Mouse (Mus musculus) adrenal gland (tissue): Measurements from ENCODE around the gene Nup62cl.

ENCODE experiments used
- intact Hi-C: fragments of 180-260 bp; cut with DNase I; formaldehyde crosslinking; loops from one replicate; pipeline ENCODE4 v1.15.1; 2025
- long read RNA-seq, 2 experiments: library from polyadenylated mRNA; unstranded; transcript quantifications; one replicate each; pipeline ENCODE4 v2.0.0; 2020; ENCODE audit warnings: borderline replicate concordance in 1 of 2; ENCODE audit not compliant: insufficient replicate concordance in 1 of 2

The Nup62cl gene
- long read RNA-seq, experiment 1, partial matches to known transcripts = 0 of 1 reads
- long read RNA-seq, experiment 1, other reads (novel, unspliced or antisense) = 0 of 1 reads
- long read RNA-seq, experiment 2, partial matches to known transcripts = 2 of 6 reads
- long read RNA-seq, experiment 2, other reads (novel, unspliced or antisense) = 2 of 6 reads

DNA sequence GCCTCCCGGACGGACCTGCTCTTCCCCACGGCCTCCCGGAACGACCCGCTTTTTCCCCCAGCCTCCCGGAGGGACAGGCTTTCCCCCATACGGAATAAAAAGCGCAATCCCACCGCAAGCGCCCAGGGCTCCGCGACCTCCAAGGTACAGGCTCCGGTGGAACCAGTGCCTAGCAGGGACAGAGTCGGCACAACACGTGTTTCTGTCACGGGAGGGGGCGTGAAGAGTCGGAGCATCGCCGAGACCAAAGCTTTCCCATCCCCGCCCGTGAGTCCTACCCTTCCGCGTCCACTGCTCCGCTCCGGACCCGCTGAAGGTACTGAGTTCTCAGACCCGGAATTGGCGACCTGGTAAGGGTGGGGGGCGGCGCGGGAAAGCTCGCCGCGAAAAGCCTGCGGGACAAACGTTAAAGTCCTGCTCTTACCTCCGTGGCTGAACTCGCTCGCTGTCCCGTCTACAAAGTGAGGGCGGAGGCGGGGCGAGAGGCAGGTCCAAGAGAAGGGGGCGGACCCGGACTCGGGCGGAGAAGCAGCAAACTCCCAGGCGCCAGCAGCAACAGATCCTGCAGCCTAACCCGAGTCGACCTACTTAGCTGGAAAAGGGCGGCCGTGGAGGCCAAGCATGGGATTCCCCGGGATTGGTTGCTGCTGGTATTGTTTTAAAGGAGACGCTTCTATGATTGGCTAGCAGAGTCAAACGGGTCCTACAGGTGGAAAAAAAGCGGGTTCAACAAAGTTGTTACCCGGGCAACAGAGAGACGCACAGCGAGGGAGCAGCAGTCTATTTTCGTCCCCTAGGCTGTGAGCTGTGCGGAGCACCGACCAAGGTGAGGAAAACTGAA, at the start of gene Nup62cl, which contains the start of gene Pih1h3b:
Gene Nup62cl (minus strand): TSS at position 578 of the 841 bp plus-strand sequence.
Gene Pih1h3b (plus strand): TSS at position 745 of the 841 bp plus-strand sequence.
- intact Hi-C loops = no loop called here

DNA sequence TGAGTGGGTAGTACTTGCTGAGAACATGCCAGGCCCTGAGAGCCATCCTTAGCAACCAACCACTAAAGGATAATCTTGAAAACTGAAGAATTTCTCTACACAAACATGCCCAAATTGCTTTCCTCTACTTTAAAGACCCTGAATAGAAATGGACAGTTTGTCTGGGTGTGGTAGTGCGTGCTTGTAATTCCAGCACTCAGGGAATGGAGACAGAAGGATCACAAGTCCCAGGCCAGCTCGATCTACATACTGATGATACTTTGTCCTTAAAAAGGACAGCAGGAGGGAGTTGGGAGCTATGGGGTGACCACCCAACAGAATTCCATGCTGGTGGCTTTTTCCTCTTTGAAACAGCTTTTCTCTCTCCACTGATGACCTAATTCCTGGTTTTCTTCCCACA, 31.6 kb upstream of the Nup62cl start:
- intact Hi-C loops = no loop called here

DNA sequence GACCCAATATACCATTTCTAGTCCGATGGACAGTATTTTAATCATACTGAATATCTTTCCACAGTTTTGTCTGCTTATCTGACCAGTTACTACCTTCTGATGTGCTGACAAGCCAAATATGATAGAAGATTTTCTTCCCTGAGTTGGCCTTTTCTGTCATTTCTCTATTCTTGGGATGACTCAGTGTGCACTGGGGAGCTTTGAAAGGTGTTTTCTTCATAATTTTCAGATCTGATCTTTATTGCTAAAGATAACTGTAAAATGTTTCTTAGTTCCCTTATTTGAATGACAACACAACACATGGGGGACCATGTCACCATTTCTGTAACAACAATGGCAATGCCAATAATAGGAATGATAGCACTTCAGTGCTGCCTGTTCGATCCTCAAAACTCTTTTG, 20.0 kb upstream of the Nup62cl start:
- intact Hi-C loops = no loop called here

DNA sequence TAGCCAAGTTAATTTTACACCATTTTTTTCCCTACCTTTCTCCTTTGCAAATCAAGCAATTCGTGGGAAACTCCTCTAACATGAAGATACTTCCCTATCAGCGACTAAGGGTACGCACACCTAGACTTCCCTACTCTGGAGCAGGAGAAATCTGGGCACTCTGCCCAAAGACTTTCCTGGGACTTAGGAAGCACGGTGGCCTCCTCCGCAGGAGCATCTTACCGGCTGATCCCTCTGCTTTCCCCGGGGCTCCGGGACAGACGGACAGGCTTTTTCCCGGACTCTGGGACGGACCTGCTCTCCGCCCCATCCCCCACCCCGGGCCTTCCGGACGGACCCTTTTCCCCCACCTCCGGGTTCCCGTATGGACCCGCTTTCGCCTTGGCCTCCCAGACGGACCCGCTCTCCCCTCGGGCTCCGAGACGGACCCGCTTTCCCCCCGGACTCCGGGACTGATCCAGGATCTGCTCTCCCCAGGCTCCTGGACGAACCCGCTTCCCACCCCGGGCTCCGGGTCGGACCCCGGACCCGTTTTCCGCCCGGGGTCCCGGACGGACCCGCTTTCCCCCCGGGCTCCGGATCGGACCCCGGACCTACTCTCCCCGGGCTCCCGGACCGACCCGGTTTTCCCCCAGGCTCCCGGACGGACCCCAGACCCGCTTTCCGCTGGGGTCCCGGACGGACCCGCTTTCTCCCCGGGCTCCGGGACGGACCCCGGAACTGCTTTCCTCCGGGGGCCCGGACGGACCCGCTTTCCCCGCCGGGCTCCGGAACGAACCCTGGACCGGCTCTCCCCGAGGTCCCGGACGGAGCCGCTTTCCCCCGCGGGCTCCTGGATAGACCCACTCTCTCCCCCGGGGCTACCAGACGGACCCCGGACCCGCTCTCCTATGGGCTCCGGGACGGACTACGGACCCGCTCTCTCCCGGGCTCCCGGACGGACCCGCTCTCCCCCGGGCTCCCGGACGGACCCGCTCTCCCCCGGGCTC, 1.3 kb downstream of the Nup62cl start:
- intact Hi-C loops = no loop called here

DNA sequence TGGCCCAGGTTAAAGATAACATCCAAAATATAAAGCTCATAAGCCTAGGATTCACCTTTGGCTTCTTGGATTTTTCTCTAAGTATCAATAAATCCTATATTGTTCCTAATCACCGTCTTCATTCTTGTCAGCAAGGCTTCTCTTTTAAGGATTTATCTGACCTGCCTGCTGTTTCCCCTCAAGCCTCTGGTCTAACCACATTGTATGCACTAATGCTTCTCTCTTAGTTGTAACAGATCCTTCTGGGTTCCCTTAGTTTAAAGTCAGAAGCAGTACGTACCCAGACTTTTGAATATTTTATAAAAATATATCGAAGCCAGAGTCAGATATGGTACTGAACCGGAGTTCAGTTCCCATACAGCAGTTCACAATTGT, 63.8 kb downstream of the Nup62cl start:
- intact Hi-C loops = no loop called here

DNA sequence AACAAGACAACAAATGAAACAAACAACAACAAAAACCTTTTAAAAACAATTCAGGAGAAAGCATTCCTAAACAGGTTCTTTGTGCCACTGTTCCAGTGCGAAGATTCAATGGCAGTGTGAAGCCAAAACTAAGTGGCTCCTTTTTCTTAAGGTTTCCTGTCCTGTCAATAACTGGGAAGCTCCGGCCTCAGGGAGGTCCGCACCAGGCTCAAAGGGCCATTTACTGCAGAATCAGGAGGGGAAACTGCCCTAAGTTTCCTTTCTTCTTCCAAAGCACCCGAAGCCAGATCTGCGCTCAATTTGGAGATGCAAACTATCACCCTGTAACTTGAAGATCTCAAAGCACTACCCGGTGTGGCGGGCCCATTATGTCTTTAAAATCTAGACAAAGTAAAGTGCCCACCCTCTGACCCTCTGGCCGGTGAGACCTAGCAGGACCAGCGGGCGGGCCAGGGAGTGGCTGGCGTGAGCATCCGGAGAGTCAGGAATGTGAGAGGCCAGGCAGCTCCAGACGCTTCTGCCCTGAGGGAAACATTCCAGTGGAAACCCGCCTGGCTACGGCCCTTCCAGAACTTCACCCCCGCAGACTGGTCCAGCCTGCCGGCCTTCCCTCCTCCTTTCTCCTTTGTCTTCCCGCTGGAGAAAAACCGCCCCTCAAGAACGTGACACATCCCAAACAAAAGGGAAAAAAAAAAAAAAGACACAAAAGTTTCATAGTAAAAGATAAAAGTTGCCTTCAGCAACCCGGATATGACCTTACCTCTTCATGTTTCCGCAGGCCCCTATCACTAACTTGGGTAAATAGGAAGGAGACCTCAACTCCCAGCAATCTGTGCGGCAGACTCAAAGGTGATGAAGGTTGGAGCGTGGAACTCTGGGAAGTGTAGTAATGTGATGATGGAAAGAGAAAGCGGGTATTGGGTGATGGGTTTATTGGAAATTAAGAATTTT, 64.5 kb downstream of the Nup62cl start, which contains the start of gene Rbm41:
Gene Rbm41 (minus strand): TSS at position 856 of the 951 bp plus-strand sequence.
- intact Hi-C loops = no loop called here

DNA sequence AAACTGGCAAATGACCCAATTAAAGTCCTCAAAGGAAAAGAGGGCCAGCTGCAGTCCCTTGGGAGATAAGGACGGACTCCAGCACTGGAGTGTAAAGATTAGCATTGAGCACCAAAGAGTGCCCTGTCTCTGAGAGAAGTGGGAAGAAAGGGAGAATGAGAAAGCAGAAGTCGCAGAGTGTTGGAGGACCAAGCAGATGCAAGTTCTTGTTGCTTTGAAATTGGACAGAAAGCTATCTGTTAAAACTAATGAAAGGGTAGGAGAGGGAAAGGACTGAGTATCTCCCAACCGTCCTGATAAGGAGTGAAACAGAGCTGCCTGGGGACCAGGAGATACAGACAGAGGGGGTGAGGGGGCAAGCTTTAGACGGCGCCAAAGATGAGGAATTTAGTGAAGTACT, 80.4 kb downstream of the Nup62cl start:
- intact Hi-C loops = no loop called here
